Mouse (Mus musculus) neural tube, embryonic 15.5 days (tissue): Measurements from ENCODE around the gene Foxn2. TPM values are rescaled to one million over a fixed set of nuclear protein-coding genes. Genes with fewer than 3 reads are reported as not detected.

ENCODE experiments used
- ATAC-seq: fragments of 200-750 bp; cut with Nextera tagmentation; 2 replicates; pipeline ENCODE4 v1.8.0; 2017; ENCODE audit warnings: mild to moderate bottlenecking, moderate TSS enrichment, moderate library complexity; ENCODE audit not compliant: low FRiP score
- H3K27ac ChIP-seq: fragments of 300-500 bp; sonication (generic); replicated peaks from 2 replicates; pipeline ENCODE4 v1.5.1; 2015; ENCODE audit warnings: mild to moderate bottlenecking, inconsistent platforms
- H3K27me3 ChIP-seq: fragments of 300-500 bp; sonication (generic); replicated peaks from 2 replicates; pipeline ENCODE4 v1.6.1; 2015; ENCODE audit warnings: inconsistent platforms
- H3K36me3 ChIP-seq: fragments of 300-500 bp; sonication (generic); 2 replicates; pipeline ENCODE4 v1.6.1; 2015; ENCODE audit warnings: inconsistent platforms
- H3K4me1 ChIP-seq: fragments of 300-500 bp; sonication (generic); 2 replicates; pipeline ENCODE4 v1.6.1; 2015; ENCODE audit warnings: inconsistent platforms
- H3K4me2 ChIP-seq: fragments of 300-500 bp; sonication (generic); 2 replicates; pipeline ENCODE4 v1.6.1; 2015; ENCODE audit warnings: inconsistent platforms, mild to moderate bottlenecking, moderate library complexity
- H3K4me3 ChIP-seq: fragments of 300-500 bp; sonication (generic); replicated peaks from 2 replicates; pipeline ENCODE4 v1.5.1; 2015; ENCODE audit warnings: mild to moderate bottlenecking, inconsistent platforms
- H3K9ac ChIP-seq: fragments of 300-500 bp; sonication (generic); replicated peaks from 2 replicates; pipeline ENCODE4 v1.6.1; 2015; ENCODE audit warnings: mild to moderate bottlenecking, inconsistent platforms
- H3K9me3 ChIP-seq: fragments of 300-500 bp; sonication (generic); replicated peaks from 2 replicates; pipeline ENCODE4 v1.6.1; 2016; ENCODE audit warnings: inconsistent platforms
- WGBS: fragments of 180-500 bp; shearing (Covaris S2); methylation state at CpG from one replicate; pipeline ENCODE4 v1.1.7; 2015; ENCODE audit warnings: mixed read lengths; 5-methylcytosine and 5-hydroxymethylcytosine counted together
- polyA plus RNA-seq: library from polyadenylated mRNA; unstranded; fragments of >200 nt; fragmentation: Nextera tagmentation; extraction: Ambion mirVana; gene quantifications from 2 replicates; pipeline ENCODE4 v1.2.1, GENCODE M21; 2015

Foxn2 gene
- polyA plus RNA-seq, 1 experiment from 2014 or later = 8.4 TPM

DNA sequence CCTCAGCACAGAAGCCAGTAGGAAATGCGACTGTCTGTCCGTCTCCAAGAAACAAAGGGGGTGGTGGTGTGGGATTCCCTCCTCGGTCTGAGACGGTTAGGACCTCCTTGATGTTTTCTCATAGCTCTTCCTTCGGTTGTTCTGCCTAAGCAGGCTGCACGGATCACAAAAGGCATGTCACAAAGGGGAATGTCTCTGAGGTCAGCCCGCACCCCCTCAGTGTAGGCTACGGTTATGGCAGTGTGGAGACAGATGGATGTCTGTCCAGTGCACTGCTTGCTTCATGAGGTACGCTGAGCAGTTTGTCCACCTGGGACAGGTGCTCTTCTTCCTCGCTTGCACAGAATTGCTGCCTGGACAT is 54.2 kb downstream of the Foxn2 start:
- H3K4me3 ChIP-seq = no peak overlapping the region
- no peaks in the 10 kb centered on the region for H3K27me3 ChIP-seq
- WGBS = 24% methylated on average over 10 of the region's 10 CpGs

DNA sequence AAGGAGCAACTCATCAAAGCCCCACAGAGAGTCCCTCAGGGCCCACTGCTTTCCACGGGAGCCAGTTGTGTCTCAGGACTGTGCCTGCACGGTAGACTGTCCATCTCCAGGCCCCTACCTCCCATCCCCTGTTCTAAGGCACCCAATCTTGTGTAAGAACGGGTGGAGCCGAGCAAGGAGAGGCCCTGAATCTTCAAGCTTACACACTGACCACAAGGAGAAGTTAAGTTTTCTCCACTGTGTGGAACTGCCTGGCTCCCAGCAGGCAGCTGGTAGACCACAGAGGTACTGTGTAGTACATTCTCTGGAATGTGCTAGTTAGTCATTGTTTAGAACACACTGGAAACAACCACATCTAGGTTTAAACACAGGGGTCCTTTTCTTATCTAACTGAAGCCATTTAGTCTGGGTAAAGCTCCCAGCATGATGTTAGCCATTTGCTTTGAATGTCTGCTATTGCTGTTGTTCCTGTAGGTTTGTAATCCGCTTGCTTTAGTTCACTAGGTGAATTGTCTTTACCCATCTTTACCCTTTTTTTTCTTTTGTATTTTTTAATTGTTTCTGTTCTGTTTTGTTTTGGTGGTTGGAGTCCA is 57.7 kb downstream of the Foxn2 start:
- no peak for ATAC-seq
- H3K4me1 ChIP-seq = peaks cover 15% of the 10 kb centered on the region
- H3K9ac ChIP-seq = no peak overlapping the region
- no peaks in the 10 kb centered on the region for H3K27me3 ChIP-seq
- no peaks in the 10 kb centered on the region for H3K9me3 ChIP-seq
- no peak overlapping the region for H3K4me3 ChIP-seq
- no peak overlapping the region for H3K27ac ChIP-seq
- H3K4me2 ChIP-seq = no peak overlapping the region
- no peaks in the 10 kb centered on the region for H3K36me3 ChIP-seq
- WGBS = 84% methylated on average over 5 of the region's 5 CpGs

More for the DNA sequence above, 54.2 kb downstream of the Foxn2 start:
- H3K36me3 ChIP-seq = peaks cover 5% of the 10 kb centered on the region; the same call in 1 of the 2 replicates
- no peaks in the 10 kb centered on the region for H3K9me3 ChIP-seq
- H3K4me1 ChIP-seq = peaks cover 15% of the 10 kb centered on the region
- peak; percentile 42 for ATAC-seq
- H3K4me2 ChIP-seq = peak overlapping the region; percentile 41
- no peak overlapping the region for H3K9ac ChIP-seq
- H3K27ac ChIP-seq = peak overlapping the region; percentile 85

- Histone ChIP-seq H3K4me3 (no peak overlapping the region), H3K9me3 (no peaks in the 10 kb centered on the region), H3K27ac (no peak overlapping the region), H3K9ac (no peak overlapping the region), H3K36me3 (no peaks in the 10 kb centered on the region), H3K27me3 (no peaks in the 10 kb centered on the region), H3K4me2 (no peak overlapping the region), H3K4me1 (peaks cover 9% of the 10 kb centered on the region)
- ATAC-seq = no peak
- 94% methylated on average over 13 of the region's 13 CpGs for WGBS
Measured at GRCm38 (mm10) chr17:88504056-88504455, 63.5 kb downstream of the Foxn2 start.

DNA sequence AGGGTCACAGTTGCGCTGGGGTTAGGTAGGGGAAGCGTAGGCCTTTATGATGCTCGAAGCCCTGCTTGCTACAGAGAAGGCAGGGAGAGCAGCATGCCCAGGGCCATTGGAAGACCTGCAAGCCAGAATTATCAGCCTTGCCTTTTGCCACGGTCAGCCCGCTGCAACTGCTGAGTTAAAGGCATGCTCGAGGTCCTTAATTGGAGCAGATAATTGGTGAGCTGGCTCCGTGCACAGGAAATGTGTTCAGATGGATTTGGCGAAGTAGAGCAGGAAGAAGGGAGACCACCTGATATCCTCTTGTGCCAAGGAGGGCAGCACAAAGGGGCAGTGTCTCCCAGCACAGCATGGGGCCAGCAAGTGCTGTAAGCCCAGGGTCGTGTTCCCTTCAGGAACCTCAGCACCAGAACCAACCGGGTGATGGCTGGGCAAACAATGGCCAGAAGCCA is 64.8 kb downstream of the Foxn2 start:
- H3K4me1 ChIP-seq = peaks cover 9% of the 10 kb centered on the region
- H3K4me2 ChIP-seq = no peak overlapping the region
- H3K9ac ChIP-seq = no peak overlapping the region
- 39% methylated on average over 10 of the region's 10 CpGs for WGBS
- H3K27me3 ChIP-seq = no peaks in the 10 kb centered on the region
- no peak overlapping the region for H3K4me3 ChIP-seq
- no peaks in the 10 kb centered on the region for H3K9me3 ChIP-seq
- ATAC-seq = peak; percentile 66
- H3K27ac ChIP-seq = no peak overlapping the region
- no peaks in the 10 kb centered on the region for H3K36me3 ChIP-seq

DNA sequence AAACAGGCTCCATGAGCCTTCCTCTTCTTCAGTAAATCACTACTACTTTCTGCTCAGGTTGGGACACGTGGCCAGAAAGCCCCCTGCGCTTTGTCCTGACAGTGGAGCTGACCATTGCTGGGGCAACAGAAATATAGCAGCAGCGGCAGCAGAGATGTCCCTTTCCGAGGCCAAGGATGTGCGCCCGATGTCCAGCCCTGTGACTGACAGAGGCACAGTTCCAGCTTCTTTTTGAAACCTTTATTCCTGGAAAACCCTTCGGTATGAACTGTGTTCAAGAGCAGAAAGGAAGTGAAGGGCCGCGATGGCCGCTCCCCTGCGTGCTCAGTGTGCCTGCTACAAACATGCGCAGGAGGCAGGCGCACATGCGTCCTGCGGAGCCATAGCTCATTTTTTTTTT is 65.4 kb downstream of the Foxn2 start:
- Histone ChIP-seq H3K27me3 (no peaks in the 10 kb centered on the region), H3K4me2 (no peak overlapping the region), H3K9ac (no peak overlapping the region), H3K4me3 (no peak overlapping the region), H3K9me3 (no peaks in the 10 kb centered on the region), H3K36me3 (no peaks in the 10 kb centered on the region), H3K27ac (no peak overlapping the region), H3K4me1 (peaks cover 9% of the 10 kb centered on the region)
- ATAC-seq = no peak
- WGBS = 93% methylated on average over 15 of the region's 15 CpGs

DNA sequence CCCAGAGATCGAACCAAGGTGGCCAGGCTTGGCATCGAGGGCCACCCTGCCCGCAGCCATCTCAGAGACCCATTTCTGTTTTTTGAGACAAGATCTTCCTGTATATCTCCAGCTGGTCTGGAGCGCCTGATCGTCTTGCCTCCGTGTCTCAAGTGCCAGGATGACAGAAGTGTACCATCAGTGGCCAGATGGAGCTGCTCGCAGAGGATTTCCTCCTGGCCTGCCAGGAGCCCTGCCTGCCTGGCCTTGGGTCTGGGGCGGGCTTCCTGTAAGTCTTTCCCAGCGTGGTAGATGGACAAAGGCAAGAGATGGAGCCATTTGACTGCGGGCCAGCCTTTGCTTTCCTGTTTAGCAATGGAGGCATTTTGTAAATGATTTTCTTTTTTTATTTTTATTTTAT is 66.9 kb downstream of the Foxn2 start:
- Histone ChIP-seq H3K9me3 (no peaks in the 10 kb centered on the region), H3K9ac (no peak overlapping the region), H3K4me1 (peaks cover 9% of the 10 kb centered on the region), H3K36me3 (no peaks in the 10 kb centered on the region), H3K27ac (no peak overlapping the region), H3K4me2 (no peak overlapping the region), H3K27me3 (no peaks in the 10 kb centered on the region), H3K4me3 (no peak overlapping the region)
- 89% methylated on average over 10 of the region's 10 CpGs for WGBS
- ATAC-seq = no peak

DNA sequence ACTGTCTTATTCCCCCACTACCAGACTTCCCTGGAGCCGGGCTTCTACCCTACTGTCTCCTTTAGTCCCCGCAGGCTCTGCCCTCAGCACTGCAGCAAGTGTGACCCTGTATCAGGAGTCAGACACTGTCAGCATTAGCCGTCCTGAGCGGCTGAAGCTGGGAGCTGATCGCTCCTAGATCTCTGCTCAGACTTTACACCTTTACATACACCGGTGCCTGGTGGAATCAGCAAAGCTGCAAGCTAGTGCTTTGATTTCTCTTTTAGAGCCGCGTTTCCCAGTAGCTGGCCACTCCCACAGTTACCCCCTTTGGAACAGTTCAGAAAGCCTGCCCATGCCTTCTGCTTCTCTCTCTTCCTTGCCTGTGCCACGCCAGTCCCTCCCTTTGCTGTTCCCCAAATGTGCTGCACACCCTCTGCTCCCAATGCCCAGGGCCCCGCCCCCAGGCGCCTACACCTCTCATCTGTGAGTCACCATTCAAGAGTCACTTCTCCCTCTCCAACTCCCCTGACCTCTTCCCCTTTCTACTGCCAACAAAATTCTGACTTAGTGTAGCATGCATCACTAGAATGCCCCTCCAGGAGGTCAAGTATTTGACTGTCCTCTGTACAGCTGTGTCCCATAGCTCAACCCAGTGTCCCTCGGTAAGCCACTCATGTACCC is 68.5 kb downstream of the Foxn2 start:
- H3K27ac ChIP-seq = no peak overlapping the region
- H3K36me3 ChIP-seq = no peaks in the 10 kb centered on the region
- WGBS = 40% methylated on average over 12 of the region's 12 CpGs
- no peaks in the 10 kb centered on the region for H3K9me3 ChIP-seq
- no peaks in the 10 kb centered on the region for H3K27me3 ChIP-seq
- H3K4me2 ChIP-seq = no peak overlapping the region; the same call in 1 of the 2 replicates
- H3K4me1 ChIP-seq = peaks cover 9% of the 10 kb centered on the region
- no peak overlapping the region for H3K4me3 ChIP-seq
- H3K9ac ChIP-seq = no peak overlapping the region
- no peak for ATAC-seq

DNA sequence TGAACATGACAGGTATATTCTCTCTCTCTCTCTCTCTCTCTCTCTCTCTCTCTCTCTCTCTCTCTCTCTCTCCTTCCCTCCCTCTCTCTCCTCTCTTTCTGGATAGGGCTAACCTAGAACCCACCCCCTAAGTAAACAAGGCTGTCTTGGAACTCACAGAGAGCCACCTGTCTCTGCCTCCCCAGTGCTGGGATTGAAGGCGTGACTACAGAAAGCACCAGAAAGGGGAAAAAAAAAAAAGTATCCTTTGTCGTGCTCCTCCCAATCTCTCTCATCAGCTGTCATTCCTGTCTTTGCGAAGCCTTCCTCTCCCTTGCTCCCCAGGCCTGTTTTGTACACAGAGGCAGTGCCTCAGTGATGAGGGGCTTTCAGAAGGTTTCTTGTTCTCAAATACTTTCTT is 69.5 kb downstream of the Foxn2 start:
- Histone ChIP-seq H3K4me1 (peaks cover 9% of the 10 kb centered on the region), H3K4me2 (no peak overlapping the region), H3K27me3 (no peaks in the 10 kb centered on the region), H3K9ac (no peak overlapping the region), H3K36me3 (no peaks in the 10 kb centered on the region), H3K9me3 (no peaks in the 10 kb centered on the region), H3K4me3 (no peak overlapping the region), H3K27ac (no peak overlapping the region)
- 88% methylated on average over 3 of the region's 3 CpGs for WGBS
- no peak for ATAC-seq

DNA sequence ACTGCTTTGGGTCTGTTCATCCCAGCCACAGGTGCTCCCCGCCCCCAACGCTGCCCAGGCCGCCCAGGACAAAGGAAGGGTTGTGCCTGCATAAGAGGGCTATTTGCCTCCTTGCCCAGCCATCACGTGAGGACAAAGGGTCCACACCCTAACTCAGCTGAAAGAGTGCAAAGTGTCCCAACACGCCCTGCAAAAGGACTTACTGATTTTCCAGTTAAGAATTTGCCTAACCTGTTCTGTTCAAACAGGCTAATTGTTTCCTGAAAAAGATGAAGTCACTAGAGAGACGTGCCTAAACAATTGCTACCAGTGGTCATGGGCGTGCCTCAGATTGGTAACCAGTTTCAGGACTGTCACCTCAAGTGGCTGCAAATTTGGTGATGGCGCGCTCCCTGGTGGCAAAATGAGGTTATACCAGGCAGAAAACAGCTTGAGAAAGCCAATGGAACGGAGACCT is 70.6 kb downstream of the Foxn2 start:
- ATAC-seq = peak; percentile 41; the same call in 1 of the 2 replicates
- 6% methylated on average over 10 of the region's 10 CpGs for WGBS
- H3K4me1 ChIP-seq = peaks cover 3% of the 10 kb centered on the region; the same call in 1 of the 2 replicates
- no peak overlapping the region for H3K9ac ChIP-seq
- no peak overlapping the region for H3K4me3 ChIP-seq
- H3K27me3 ChIP-seq = no peaks in the 10 kb centered on the region
- no peaks in the 10 kb centered on the region for H3K36me3 ChIP-seq
- peak overlapping the region; percentile 7; the same call in 1 of the 2 replicates for H3K4me2 ChIP-seq
- H3K9me3 ChIP-seq = no peaks in the 10 kb centered on the region
- no peak overlapping the region for H3K27ac ChIP-seq

GRCm38 (mm10) chr17:88516477-88516876 is 76.0 kb downstream of the Foxn2 start:
- no peak overlapping the region for H3K4me3 ChIP-seq
- no peak overlapping the region for H3K9ac ChIP-seq
- WGBS = 83% methylated on average over 7 of the region's 7 CpGs
- H3K36me3 ChIP-seq = no peaks in the 10 kb centered on the region
- H3K4me1 ChIP-seq = no peaks in the 10 kb centered on the region
- H3K27ac ChIP-seq = no peak overlapping the region
- no peak for ATAC-seq
- no peak overlapping the region for H3K4me2 ChIP-seq
- no peaks in the 10 kb centered on the region for H3K9me3 ChIP-seq
- no peaks in the 10 kb centered on the region for H3K27me3 ChIP-seq

DNA sequence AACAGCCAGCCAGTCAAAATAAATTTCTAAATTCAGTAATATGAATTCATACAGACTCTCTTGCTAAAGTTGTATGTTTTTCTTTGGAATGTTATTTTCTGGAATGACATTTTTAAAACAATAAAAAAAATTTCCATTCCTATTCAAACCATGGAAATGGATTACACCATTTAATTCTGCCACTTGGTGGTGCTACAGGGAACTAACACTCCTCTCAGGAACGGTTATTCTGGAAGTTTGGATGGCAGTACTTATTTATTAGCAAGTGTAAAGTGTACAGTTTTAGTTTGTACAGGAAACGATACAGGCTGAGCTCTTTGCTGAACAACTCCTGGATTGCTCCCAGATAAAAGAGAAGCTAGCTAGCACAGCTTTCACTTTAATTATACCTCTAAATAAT is 87.3 kb downstream of the Foxn2 start:
- Histone ChIP-seq H3K4me3 (no peak overlapping the region), H3K27ac (no peak overlapping the region), H3K4me1 (peaks cover 10% of the 10 kb centered on the region), H3K9ac (no peak overlapping the region), H3K27me3 (no peaks in the 10 kb centered on the region), H3K9me3 (no peaks in the 10 kb centered on the region), H3K4me2 (no peak overlapping the region), H3K36me3 (no peaks in the 10 kb centered on the region)
- ATAC-seq = no peak
- WGBS = 27% methylated on average over 2 of the region's 2 CpGs

DNA sequence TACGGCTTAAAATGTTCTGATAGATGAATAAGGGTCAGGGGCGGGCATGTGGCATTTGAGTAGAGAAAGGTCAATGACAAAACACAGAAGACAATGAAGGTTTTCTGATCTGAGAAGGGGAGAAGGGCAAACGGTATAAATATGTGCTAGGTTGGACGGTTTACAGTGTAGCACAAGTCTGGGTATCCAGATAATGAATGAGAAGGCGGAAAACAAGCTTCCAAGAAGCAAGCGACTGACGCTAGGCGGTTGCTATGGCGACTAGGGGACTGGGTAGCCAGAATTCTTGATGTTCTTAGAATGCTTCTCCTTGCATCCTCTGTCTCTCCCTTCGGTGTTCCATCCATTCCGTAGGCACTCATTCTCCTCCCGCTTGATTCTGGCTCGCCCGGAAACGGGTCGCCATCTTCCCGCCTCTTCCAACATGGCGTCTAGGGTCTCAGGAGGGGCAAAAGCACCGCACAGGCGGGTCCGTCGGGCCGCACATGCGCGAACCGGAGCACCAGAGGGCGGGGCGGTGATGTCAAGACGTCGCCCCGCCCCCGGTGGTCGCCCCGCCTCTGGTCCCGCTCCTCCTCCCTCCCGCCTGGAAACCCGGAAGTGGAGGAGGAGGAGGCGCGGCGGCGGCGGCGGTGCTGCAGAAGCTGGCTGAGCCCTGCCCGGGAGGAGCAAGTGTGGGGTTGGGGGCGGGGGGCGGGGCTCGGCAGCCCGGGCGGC is 89.2 kb downstream of the Foxn2 start, which contains the start of gene Ppp1r21:
Gene Ppp1r21, plus strand, starts transcription at position 600 of the 717 bp plus-strand sequence.
- H3K4me1 ChIP-seq = peaks cover 12% of the 10 kb centered on the region
- H3K27me3 ChIP-seq = no peaks in the 10 kb centered on the region
- H3K9ac ChIP-seq = peak within 1 kb of the TSS; percentile 63
- H3K36me3 ChIP-seq = no peaks in the 10 kb centered on the region
- peak within 1 kb of the TSS; percentile 63 for H3K4me3 ChIP-seq
- peak within 1 kb of the TSS; percentile 92 for H3K27ac ChIP-seq
- no peaks in the 10 kb centered on the region for H3K9me3 ChIP-seq
- H3K4me2 ChIP-seq = peak within 1 kb of the TSS; percentile 71
- 5% methylated on average over 48 of the region's 49 CpGs for WGBS
- peak; percentile 95 for ATAC-seq
